Mouse (Mus musculus) adrenal gland, adult 18-20 months (tissue): ENCODE data around the gene Gm42906. TPM values are rescaled to one million over a fixed set of nuclear protein-coding genes. Genes with fewer than 3 reads are reported as not detected.

ENCODE experiments used
- DNase-seq, 2 experiments: peaks; one replicate each; pipeline ENCODE4 v3.0.0; 2021 to 2022; ENCODE audit warnings: low spot score in 2 of 2
- total RNA-seq, 2 experiments: library from RNA; stranded (reverse); gene quantifications; 1 replicate in 1 of 2; 2 replicates in 1 of 2; pipeline ENCODE4 v1.2.3; 2021

Gene Gm42906
- total RNA-seq, 2 experiments from 2014 or later: 0.93 TPM; not detected in 1

- DNase-seq: no peak
Measured at GRCm38 (mm10) chr5:151112743-151113142, 315.2 kb downstream of the Gm42906 start.

GRCm38 (mm10) chr5:151111080-151111871 is 316.7 kb downstream of the Gm42906 start:
- no peak for DNase-seq

- no peak for DNase-seq
Measured at GRCm38 (mm10) chr5:151110461-151110908, 317.5 kb downstream of the Gm42906 start.

GRCm38 (mm10) chr5:151109822-151110221 is 318.1 kb downstream of the Gm42906 start:
- no peak for DNase-seq

GRCm38 (mm10) chr5:151108955-151109354 is 319.0 kb downstream of the Gm42906 start:
- no peak for DNase-seq

- no peak for DNase-seq
Measured at GRCm38 (mm10) chr5:151108291-151108897, 319.6 kb downstream of the Gm42906 start.

- DNase-seq: no peak
Measured at GRCm38 (mm10) chr5:151106841-151107240, 321.1 kb downstream of the Gm42906 start.

GRCm38 (mm10) chr5:151105054-151105971 is 322.6 kb downstream of the Gm42906 start:
- DNase-seq: no peak

GRCm38 (mm10) chr5:151104354-151105053 is 323.5 kb downstream of the Gm42906 start:
- DNase-seq: no peak

GRCm38 (mm10) chr5:151103284-151103683 is 324.7 kb downstream of the Gm42906 start:
- DNase-seq: no peak

- no peak for DNase-seq
Measured at GRCm38 (mm10) chr5:151102262-151102661, 325.7 kb downstream of the Gm42906 start.

- DNase-seq: no peak
Measured at GRCm38 (mm10) chr5:151096012-151096411, 332.0 kb downstream of the Gm42906 start.

- DNase-seq: no peak
Measured at GRCm38 (mm10) chr5:151092886-151093665, 334.9 kb downstream of the Gm42906 start.

- no peak for DNase-seq
Measured at GRCm38 (mm10) chr5:151090996-151091395, 337.0 kb downstream of the Gm42906 start.

- no peak for DNase-seq
Measured at GRCm38 (mm10) chr5:151089201-151089600, 338.8 kb downstream of the Gm42906 start.

GRCm38 (mm10) chr5:151086425-151087202 is 341.3 kb downstream of the Gm42906 start:
- DNase-seq: no peak

- DNase-seq: no peak
Measured at GRCm38 (mm10) chr5:151085749-151086148, 342.2 kb downstream of the Gm42906 start.

GRCm38 (mm10) chr5:151080276-151080675 is 347.7 kb downstream of the Gm42906 start:
- no peak for DNase-seq

- no peak for DNase-seq
Measured at GRCm38 (mm10) chr5:151077953-151078352, 350.0 kb downstream of the Gm42906 start.
